Mouse (Mus musculus) bone marrow macrophage, adult 2 months (primary cell): Measurements from ENCODE around the gene Duoxa2.

Experiments used
- CTCF ChIP-seq: IDR thresholded peaks from 2 replicates; pipeline ENCODE4 v1.5.1; 2012; ENCODE audit warnings: low read depth, mild to moderate bottlenecking, low read length, moderate library complexity
- POLR2A ChIP-seq: IDR thresholded peaks from 2 replicates; pipeline ENCODE4 v1.6.1; 2012; ENCODE audit warnings: mild to moderate bottlenecking, low read depth, low read length, borderline replicate concordance

DNA sequence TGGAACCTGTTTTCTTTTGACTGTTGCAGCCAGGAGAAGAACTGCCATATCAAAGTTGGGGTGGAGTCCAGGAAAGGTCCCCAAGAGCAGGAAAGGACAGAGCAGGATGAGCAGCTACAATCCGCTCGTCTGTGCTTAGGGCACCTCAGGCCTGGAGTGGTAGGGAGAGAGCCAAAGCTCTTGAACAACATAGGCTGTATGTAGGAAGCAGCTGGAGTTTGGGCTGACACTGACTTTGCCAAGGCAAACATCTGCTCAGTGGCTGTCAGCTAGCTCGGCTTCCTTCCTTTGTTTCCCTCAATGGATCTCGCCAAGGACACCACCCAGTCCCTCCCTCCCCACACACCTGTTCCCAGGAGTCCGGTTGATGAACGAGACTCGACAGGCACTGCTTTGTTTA, 12.6 kb upstream of the Duoxa2 start:
- TF ChIP-seq CTCF (no peak), POLR2A (no peak)
